Mouse (Mus musculus): ENCODE data around the gene Jade2.
A peak's percentile ranks its signal among the peaks of the same experiment; 100 is the strongest.
"Not testable (repeated sequence)": the region's sequence is repeated elsewhere in the genome, so short reads cannot be mapped to it uniquely, and the experiment has no call there.

Gene Jade2

DNA sequence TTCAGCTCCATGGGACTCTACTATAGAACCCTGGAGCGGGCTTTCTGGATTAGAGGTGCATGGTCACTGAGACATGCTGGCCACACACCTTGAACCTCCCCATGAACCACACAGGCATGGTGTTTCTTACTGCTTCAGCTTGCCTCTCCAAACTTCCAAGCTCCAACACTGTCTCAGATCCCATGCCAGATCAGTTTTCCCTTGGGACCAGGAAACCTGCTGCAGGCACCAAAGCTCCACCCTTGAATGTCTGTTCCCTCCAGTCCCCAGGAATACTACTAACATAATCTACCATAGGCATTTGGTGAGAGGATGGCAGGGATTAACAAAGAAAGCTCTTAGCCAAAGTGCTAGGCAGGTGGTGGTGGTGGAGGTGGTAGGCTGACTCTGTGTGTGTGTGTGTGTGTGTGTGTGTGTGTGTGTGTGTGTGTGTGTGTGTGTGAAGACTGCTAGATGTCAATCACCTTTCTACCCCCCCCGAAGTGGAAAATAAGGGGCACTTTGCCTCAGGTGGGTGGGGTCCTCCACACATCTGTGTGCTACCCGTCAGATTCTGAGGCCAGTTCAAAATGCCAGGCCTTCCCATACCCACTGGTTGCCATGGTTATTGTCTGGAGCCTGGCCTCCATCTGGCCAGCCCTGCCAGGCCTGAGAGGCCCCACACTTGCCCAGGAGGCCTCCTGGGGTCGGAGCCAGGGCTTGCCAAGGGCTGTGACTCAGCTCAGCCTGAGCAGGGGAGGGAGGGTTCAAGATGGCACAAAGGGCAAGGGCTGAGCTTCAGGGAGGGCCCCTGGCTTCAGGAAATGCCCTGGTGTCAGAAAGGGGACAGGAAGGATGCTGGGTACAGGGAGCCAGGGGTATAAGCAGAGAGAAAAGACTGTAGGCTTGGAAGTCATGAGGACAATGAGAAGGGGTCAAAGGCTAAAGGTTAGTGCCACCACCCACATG, 25.2 kb downstream of the Jade2 start:
- peak; percentile 45 for DNase-seq

DNA sequence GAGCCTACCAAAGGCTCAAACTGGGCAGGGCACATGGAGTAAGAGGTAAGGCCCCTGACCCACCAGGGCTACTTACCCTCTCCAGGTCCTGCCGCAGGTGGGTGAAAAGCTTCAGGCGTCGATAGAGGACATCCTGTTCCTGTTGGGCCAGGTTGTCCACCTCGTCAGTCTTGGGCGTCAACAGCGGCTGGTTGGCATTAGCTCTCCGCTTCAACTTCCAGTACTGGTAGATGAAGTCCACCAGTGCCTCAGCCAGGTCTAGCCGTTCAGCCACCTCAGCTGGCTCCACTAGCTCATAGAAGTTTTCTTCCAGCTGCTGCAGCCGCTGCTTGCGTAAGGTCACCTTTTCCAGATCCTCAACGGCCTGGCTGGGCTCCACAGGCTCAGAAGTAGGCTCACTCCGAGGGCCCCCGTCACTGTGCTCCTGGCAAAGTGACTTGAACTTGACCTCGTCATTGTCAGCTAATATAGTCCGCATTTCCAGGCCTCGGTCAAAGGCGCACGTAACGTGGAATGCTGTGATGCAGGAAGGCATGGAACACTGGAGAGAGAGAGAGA, 32.5 kb downstream of the Jade2 start:
- DNase-seq: no peak

DNA sequence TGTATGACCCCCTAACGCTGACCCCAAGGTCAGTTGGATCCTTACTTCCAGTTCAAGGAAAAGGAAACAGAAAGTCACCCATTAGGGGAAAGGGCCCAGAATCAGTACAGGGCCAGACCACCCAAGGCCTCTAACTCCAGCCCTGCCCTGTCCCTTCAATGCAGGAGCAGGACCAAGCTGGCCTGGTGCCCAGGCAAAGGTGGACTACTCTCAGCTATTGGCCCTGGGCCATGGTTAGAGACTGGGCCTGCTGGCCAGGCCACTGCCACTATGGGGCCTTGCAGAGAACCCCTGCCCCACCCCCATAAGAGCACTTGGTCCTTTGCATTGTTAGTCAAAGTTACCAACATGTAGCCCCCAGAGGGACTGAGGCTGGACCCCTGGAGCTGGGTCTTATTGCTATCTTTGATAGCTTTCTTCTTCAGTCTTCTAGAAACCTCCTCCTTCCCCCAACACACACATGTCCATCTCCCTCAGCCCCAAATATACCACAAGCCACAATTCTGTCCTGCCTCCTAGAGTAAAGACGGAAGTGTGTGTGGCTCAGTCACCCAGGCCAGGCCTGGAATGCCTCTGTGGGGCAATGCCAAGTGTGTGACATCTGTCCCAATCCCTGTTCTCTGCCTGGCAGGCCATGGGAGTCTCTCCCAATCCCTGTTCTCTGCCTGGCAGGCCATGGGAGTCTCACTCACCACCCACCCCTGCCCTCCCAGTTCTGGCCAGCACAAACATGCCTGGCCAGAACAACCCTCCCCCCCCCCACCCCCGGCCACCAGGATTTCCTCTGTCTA, 33.3 kb downstream of the Jade2 start:
- DNase-seq: peak; percentile 81

DNA sequence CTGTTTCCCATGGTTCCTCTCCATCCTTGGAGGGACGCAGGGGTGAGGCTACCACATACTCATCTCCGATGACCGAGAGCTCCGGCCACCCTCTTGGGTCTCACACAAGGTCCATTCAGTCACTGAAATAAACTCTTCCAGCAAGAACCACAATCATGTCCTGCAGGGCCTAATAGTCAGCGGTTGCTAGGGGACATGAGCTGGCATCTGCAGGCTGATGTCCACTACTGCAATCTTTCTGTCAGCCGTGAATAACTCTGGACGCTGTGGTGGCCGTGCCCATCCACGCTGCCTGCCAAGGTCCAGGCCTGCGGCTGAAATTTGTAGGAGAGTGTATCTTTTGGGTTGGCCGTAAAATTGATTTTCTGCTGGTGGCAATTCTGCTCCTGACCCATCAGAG, 34.2 kb downstream of the Jade2 start:
- no peak for DNase-seq

DNA sequence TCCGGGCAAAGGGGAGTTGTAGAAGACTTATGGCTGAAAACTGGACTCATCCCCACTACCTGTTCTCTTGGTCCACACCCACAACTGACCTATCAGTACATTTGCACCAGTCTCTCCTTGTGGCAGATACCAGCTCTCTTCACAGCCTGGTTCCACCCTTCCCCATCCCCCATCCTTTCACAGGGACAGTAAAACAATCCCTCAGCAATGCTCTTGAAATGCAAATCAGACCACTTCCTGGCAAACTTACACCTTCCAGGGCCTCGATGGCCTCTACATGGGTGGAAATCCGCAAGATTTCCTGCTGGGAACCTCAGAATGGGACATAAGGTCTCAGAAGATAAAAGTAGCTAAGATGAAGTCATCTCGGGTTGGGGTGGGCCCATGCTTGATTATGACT, 34.7 kb downstream of the Jade2 start:
- no peak for DNase-seq

DNA sequence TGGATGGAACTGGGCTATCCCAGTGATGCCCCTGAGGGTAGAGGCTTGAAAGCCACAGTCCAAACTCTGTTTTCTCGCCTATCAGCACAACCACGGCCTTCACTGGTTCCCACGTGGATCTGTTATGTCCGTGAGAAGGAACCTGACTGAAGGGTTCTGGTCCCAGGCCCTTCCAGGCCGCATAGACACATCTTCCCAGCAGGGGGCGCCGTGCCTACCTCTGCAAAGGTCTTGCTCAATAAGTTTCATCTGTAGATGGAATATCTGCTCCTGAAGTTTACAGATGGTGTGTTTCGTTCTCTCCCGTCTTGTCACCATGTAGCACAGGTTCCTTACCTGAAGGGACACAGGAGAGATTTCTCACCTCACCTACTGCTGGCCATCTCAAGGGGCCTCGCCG, 36.6 kb downstream of the Jade2 start:
- peak; percentile 92 for DNase-seq

DNA sequence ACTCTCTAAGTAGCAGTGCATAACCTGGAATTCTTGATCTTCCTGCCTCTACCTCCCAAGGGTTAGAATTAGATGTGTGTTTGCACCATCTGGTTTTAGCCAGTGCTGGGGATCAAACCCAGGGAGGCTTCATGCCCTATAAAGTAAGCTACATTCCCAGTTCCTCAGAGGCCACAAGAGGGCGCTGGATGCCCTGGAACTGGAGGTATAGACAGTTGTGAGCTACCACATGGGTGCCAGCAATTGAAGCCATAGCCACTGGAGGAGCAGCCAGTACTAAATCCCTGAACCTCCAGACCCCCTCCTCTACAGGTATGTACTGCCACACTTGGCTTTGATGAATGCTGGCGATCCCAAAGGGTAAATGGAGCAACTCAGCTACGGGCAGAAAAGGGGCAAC, 37.5 kb downstream of the Jade2 start:
- DNase-seq: peak; percentile 66

DNA sequence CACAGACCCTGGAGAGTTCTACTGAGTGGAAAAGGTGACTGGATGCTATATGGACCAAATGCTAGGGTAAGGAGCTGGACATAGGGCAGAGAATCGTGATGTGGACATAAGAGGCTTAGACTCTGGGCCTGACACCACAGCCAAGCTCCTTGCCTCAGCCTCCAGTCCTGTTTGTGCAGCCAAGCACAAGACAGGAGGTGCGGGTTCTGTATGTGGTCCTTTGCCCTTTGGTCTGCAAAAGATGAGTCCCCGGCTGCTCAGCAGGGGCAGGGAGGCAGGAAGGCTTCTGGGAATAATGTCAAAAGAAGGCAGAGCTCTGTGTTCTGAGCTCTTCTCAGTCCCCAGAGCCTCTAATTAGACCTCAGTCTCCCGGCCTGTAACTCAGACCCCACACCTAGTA, 38.6 kb downstream of the Jade2 start:
- DNase-seq: no peak

DNA sequence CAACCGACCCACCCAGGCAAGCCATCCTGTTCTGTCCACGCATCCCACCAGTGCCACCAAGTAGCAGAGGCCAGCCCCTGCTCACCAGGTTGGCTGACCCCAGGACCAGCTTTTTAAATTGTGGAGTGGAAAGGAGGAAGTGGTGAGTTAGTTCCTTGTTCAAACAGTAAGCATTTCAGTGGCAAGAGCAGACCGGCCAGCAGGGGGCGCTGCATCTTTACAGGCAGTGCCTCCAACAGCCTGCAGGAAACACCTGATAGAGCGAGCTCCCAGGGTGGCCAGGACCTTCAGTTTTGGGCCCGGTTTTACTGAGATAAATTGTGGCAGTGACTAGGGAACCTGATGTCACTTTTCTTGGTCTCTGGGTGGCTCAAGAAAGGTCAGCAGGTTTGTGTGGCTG, 39.7 kb downstream of the Jade2 start:
- peak; percentile 95 for DNase-seq

DNA sequence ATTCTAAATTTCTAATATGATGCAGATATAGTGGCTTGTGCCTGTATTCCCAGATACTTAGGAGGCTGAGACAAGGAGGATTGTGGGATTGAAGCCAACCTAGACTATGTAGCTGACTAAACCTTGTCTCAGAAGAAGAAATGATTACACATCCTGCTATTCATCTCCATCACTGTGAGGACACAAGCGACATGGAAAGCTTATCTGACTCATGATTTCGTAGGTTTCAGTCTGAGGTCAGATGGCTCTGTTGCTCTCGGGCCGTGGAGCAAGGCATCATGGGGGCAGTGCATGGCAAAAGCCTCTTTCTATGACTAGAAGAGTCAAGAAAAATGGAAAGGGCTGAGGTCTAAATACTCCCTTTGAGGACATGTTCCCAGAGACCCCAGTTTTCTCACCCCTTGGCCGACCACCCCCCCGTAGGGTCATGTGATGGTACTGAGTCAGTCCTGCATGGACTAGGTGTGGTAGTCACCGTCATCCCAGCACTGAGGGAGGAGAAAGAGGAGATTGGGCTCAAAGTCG, 45.4 kb downstream of the Jade2 start:
- no peak for DNase-seq

DNA sequence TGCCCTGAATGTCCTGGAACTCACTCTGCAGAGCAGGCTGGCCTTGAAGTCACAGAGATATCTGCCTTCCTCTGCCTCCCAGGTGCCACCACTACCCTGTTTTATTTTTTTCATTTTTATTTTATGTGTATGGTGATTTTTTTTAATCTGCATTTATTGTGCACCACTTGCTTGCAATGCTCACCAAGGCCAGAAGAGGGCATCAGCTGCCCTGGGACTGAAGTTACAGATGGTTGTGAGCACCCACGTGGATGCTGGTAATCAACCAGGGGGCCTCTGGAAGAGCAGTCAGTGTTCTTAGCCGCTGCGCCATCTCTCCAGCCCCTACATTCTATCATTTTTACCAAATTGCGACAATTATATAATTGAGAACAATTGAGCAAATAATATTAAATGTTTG, 46.2 kb downstream of the Jade2 start:
- DNase-seq: no peak

DNA sequence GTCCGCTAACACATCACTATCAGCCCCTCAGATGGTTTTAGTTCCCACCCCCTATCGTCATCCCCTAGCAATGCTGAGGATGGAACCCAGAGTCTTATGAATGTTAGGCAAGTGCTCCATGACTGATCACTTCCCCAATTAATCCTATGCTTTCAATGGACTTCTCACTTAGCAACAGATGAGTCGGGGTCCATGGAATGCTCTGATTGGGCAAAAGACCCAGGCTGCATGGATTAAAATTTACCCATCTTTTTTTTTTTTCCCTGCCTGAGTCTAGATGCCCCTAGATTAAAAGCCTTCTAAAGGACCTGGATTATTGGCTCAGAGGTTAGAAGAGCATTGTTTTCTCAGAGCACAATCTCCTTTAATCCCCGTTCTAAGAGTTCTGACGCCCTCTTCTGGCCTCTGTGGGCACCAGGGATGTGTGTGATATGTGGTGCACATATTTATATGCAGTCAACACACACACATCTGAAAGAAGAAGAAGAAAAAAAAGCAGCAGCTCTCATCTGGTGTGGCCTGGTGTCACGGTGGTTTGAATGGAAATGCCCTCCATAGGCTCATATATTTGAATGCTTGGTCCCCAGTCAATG, 47.7 kb downstream of the Jade2 start:
- peak; percentile 65 for DNase-seq

DNA sequence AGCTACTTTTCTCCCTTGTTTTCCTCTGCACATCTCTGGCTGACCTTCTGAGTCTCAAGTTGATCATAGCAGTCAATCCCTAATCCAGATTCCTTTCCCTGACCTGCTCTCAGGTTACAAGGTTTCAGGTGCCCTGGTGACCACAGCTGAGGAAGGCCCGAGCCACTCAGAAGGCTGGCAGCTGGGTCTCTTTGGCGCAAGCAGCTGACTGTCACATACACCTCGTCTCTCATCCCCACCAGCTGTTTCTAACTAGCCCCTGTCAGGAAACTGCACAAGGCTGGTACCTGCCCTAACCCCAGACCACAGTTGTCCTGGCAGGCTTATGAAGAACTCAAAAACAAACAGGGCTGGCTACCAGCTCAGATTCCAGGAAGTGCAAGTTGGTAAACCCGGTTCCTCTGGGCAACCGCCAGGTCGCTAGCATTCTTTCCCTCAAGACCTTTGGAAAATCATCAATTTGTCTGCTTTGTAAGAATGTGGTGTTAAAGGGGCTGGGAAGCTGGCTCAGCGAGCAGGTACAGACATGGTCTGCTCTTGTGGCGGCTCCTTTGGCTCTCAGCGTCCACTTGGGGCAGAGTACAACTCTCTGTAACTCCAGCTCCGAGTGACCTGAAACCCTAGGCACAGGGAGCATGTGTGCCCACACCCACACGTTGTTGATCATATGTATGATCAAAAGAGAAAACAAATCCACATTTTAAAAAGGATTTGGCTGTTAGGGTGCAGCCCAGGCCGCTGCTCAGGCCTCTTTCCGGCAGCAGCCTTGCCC, 50.2 kb downstream of the Jade2 start:
- DNase-seq: no peak

DNA sequence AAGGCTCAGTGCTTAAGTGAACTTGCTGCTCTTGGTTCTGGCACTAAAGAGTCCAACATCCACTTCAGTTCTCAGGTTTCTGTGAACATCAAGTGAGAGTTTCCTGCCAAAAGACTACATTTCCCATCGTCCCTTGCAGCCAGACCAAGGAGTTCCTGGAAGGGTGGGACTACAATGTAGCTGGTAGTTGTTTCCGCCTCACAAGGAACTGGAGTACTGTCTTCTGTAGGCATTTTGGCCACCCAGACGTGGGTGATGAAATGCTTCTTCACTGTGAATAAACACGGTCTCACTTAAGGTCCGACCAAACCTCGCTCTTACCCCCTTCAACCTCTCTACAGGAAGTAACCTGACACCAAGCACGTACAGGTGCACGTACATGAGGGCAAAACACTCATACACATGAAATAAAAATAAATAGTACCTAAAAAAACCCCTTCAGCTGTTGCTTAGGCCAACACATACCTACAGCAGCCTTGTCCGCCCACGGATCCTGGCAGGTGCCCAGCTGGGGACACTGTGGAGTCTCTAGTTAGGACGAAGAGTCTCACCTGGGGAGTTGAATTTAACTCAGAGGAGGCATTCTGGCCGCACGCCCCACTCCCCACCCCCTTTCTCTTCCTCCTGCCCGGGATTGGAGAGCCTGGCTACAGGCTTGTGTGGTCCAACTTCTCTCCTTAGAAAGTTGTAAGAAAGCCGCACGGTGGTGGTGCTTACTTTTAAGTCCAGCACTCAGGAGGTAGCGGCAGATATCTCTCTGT, 52.1 kb downstream of the Jade2 start:
- DNase-seq: peak; percentile 80

DNA sequence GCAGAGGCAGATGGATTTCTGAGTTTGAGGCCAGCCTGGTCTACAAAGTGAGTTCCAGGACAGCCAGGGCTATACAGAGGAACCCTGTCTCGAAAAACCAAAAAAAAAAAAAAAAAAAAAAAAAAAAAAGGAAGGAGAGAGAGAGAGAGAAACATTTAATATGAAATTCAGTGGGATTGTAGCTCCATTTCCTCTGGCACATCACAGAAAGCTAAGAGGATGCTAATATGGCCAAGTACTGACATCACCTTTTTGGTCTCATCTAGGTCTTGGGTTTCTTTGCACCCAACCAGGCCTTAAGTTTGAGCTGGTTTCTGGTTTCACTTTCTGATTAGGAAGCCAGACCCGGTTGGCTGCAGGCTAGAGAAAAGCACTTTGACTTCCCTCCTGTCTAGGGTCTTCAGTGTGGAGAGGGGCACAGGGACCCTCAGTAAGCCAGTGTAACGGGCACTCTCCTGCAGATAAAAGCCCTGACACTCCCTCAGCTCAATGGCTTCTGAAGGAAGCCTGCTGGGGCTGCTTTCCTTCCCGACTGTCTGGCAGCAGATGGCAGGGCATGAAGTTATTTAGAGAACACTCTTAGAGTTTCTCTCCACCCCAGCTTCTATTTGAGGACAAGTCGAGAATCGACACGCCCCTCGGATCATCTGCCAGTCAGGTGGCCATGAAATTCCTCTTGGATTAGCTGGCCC, 56.7 kb downstream of the Jade2 start:
- DNase-seq: no peak

DNA sequence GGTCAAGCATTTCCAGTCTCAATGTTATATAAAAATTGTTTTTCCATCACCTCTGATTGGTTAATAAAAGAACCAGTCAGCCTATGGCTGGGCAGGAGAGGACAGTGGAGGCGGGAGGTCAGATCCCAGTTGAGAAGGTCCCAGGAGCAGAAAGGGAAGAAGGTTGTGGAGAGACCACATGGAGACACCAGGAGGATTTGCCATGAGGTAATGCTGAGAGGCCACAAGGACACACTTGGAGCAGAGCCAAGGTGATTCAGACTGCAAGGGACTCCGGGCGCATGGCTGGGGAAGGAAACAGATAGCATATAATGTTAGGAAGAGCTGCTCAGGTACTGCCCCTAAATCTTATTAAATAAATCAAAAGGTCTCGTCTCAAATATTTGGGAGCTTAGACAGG, 61.2 kb downstream of the Jade2 start:
- no peak for DNase-seq

DNA sequence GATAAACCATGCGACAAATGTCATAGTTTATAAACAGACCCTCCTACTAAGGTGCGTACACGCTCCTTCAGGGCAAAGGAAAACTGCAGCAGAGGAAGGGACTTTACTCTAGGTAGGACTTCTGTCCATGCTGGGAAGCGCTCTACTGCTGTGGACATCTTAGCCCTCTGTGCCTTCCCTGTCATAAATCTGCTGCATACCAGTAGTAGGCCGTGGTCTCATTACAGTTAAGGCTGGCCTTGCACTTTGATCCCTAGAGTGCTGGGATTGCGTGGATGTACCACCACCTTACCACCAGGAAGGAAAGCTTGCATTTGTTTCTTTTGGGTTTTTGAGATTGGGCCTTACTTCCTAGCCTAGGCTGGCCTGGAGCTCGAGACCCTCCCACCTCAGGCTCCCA, 66.8 kb downstream of the Jade2 start:
- no peak for DNase-seq

DNA sequence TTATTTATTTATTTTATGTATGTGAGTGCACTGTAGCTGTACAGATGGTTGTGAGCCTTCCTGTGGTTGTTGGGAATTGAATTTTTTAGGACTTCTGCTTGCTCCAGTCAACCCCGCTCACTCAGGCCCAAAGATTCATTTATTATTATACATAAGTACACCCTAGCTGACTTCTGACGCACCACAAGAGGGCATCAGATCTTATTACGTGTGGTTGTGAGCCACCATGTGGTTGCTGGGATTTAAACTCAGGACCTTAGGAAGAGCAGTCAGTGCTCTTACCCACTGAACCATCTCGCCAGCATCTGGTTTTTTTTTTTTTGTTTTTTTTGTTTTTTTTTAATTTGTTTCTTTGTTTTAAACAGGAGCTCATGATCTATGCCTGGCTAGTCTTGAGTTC, 67.7 kb downstream of the Jade2 start:
- not testable (repeated sequence) for DNase-seq

DNA sequence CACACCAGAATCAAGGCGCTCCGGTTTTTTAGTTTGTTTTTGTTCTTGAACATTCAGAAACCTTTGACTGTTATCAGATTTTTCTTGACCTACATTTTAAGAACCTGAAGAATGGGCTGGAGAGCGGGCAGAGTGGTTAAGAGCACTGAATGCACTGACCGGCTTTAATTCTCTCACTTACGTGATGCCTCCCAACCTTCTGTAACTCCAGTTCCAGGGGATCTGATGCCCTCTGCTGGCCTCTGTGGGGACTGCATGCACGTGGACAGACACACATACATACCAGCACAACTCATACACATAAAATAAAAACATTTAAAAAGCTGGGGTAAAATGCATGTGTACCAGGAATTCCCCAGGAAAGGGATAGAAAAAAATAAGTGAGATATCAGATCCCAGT, 71.5 kb downstream of the Jade2 start:
- peak; percentile 69 for DNase-seq

DNA sequence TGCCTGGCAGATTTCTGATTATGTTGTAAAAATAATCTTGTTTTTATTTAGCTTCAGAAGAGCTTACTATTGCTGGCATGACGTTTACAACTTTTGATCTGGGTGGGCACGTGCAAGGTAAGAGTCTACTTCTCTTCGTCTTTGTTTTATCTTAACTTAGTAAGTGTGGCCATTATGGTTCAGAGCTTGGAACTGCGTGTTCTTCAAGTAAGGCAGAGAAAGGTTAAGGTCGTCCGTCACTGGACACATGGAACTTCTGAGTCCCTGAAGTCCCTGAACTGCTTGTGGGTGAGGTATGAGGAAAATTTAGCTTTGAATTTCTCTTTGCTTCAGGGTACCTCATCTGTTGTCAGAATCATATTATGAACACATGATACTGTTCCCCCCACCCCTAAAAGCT, 74.7 kb downstream of the Jade2 start:
- DNase-seq: no peak

DNA sequence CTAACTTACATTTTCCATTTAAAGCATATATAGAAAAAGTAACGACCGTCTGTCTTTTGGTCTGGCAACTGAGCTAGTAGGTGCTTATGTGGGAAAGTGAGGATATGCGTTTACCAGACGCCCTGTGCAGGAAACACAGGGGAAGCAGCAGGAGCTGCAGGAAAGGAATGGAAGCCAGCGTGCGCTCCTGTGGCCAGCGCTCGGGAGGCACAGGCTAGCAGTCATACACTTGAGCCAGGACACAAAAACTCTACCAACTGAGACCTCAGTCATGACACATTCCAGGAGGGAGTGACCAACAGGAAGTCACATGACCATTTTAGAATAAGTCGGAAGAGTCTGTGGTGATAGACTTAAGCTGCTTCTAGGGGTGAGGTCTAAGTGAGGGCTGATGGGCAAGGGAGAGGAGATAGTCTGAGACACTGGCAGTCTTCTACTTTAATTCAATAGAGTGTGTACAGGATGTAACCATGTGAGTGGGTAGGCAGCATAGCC, 76.6 kb downstream of the Jade2 start:
- no peak for DNase-seq

All from kidney, postnatal 10 days (tissue).